Mouse (Mus musculus): ENCODE data around the gene Atg5. TPM values are rescaled to one million over a fixed set of nuclear protein-coding genes. Genes with fewer than 3 reads are reported as not detected.

The Atg5 gene
- polyA plus RNA-seq, 1 experiment from 2014 or later = 53.5 TPM

DNA sequence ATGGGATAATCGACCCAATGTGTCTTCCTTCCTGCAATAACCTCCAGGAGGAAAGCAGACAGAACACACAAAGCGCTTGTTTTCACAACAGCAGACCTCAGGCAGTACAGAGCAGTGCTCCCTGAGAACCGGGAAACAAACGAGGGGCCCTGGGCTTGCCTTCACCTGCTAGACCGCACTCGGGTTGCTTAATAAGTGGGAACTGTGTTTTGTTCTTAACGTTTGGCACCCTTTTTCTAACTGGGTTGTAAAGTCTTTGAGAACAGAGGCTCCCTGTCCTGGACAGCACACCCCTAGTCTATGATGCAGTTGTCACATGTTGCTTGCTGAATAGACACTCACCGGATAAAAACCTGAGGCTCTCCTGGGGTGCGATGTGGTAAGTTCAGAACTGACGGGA lies 115.1 kb downstream of the Atg5 start:
- Histone ChIP-seq H3K4me1 (replicated peaks; ENCODE audit: control insufficient read depth, insufficient read depth, low read length) (0 out of 2 replicates have a peak, but pooled peaks cover 4% of the 10 kb centered on the region), H3K36me3 (ENCODE audit: control insufficient read depth, insufficient read depth) (no peaks in the 10 kb centered on the region), H3K27me3 (replicated peaks; ENCODE audit: control insufficient read depth, insufficient read depth, low read length) (no peaks in the 10 kb centered on the region), H3K4me3 (ENCODE audit: low read depth, low read length) (no peak overlapping the region), H3K9me3 (ENCODE audit: control insufficient read depth) (no peaks in the 10 kb centered on the region), H3K4me2 (replicated peaks; ENCODE audit: low read depth) (no peak overlapping the region), H3K27ac (ENCODE audit: low read depth, low read length) (no peak overlapping the region), H3K9ac (ENCODE audit: low read depth, low read length) (no peak overlapping the region)
- no peak for ATAC-seq
- WGBS = 73% methylated on average over 10 of the region's 10 CpGs
- no peak for TF ChIP-seq CTCF (IDR thresholded peaks at IDR 0.05; ENCODE audit: low read depth)

- Histone ChIP-seq H3K27me3 (replicated peaks; ENCODE audit: control insufficient read depth, insufficient read depth, low read length) (no peaks in the 10 kb centered on the region), H3K9me3 (ENCODE audit: control insufficient read depth) (no peaks in the 10 kb centered on the region), H3K4me1 (replicated peaks; ENCODE audit: control insufficient read depth, insufficient read depth, low read length) (0 out of 2 replicates have a peak, but pooled peaks cover 1% of the 10 kb centered on the region), H3K36me3 (ENCODE audit: control insufficient read depth, insufficient read depth) (no peaks in the 10 kb centered on the region), H3K4me2 (replicated peaks; ENCODE audit: low read depth) (no peak overlapping the region), H3K9ac (ENCODE audit: low read depth, low read length) (no peak overlapping the region), H3K27ac (ENCODE audit: low read depth, low read length) (no peak overlapping the region), H3K4me3 (ENCODE audit: low read depth, low read length) (no peak overlapping the region)
- no peak for TF ChIP-seq CTCF (IDR thresholded peaks at IDR 0.05; ENCODE audit: low read depth)
- ATAC-seq = no peak
- 86% methylated on average over 5 of the region's 5 CpGs for WGBS
Observed at GRCm38 (mm10) chr10:44385227-44385626, 117.1 kb downstream of the Atg5 start.

DNA sequence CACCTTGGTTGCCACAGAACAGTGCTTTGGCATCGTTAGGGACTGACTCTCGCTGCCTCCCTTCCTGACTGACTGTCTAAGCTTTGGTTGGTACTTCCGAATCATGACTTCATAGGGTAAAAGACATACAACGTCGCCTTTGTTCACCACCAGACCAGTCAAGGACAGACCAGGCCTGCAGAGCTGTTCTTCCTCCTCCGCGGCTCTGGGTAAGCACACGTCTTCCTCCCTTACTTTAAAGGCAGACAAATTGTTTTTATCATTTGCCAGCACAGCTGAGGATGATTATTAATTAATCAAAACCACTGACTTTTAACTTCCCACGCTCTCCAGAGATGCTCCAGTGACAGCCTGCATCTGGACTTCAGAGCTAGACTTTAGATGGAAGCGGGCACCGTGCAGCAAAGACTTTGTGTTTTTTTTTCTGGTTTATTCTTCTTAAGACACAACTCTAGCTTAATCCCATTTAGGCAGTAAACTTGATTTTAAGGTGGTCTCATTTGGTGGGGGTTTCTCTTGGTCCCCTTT lies 120.6 kb downstream of the Atg5 start:
- Histone ChIP-seq H3K27ac (ENCODE audit: low read depth, low read length) (no peak overlapping the region), H3K9ac (ENCODE audit: low read depth, low read length) (no peak overlapping the region), H3K9me3 (ENCODE audit: control insufficient read depth) (no peaks in the 10 kb centered on the region), H3K4me1 (replicated peaks; ENCODE audit: control insufficient read depth, insufficient read depth, low read length) (no peaks in the 10 kb centered on the region), H3K4me2 (replicated peaks; ENCODE audit: low read depth) (no peak overlapping the region), H3K4me3 (ENCODE audit: low read depth, low read length) (no peak overlapping the region), H3K27me3 (replicated peaks; ENCODE audit: control insufficient read depth, insufficient read depth, low read length) (no peaks in the 10 kb centered on the region), H3K36me3 (ENCODE audit: control insufficient read depth, insufficient read depth) (no peaks in the 10 kb centered on the region)
- ATAC-seq = no peak
- TF ChIP-seq CTCF (IDR thresholded peaks at IDR 0.05; ENCODE audit: low read depth) = no peak
- 68% methylated on average over 11 of the region's 11 CpGs for WGBS

DNA sequence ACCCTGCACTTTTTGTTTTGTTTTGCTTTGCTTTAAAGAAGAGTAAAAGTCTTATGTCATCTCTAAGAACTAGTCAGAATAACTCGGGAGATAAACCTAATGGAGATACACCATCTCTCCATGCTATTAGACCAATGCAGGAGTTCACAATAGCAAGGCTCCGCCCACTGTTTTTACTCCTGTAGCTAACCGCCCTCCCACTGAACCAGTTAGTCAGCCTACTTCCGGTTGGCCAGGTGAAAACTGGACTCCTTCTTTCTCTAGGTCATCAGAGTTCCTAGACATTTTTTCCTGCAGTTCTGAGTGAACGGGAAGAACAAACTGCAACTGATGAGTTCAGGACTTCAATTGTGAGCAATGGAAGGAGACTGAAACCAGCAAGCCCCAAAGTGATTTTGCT lies 122.1 kb downstream of the Atg5 start:
- Histone ChIP-seq H3K4me1 (replicated peaks; ENCODE audit: control insufficient read depth, insufficient read depth, low read length) (no peaks in the 10 kb centered on the region), H3K4me3 (ENCODE audit: low read depth, low read length) (no peak overlapping the region), H3K4me2 (replicated peaks; ENCODE audit: low read depth) (no peak overlapping the region), H3K27ac (ENCODE audit: low read depth, low read length) (no peak overlapping the region), H3K9ac (ENCODE audit: low read depth, low read length) (no peak overlapping the region), H3K27me3 (replicated peaks; ENCODE audit: control insufficient read depth, insufficient read depth, low read length) (no peaks in the 10 kb centered on the region), H3K9me3 (ENCODE audit: control insufficient read depth) (no peaks in the 10 kb centered on the region), H3K36me3 (ENCODE audit: control insufficient read depth, insufficient read depth) (no peaks in the 10 kb centered on the region)
- 76% methylated on average over 5 of the region's 5 CpGs for WGBS
- ATAC-seq = no peak
- TF ChIP-seq CTCF (IDR thresholded peaks at IDR 0.05; ENCODE audit: low read depth) = no peak

DNA sequence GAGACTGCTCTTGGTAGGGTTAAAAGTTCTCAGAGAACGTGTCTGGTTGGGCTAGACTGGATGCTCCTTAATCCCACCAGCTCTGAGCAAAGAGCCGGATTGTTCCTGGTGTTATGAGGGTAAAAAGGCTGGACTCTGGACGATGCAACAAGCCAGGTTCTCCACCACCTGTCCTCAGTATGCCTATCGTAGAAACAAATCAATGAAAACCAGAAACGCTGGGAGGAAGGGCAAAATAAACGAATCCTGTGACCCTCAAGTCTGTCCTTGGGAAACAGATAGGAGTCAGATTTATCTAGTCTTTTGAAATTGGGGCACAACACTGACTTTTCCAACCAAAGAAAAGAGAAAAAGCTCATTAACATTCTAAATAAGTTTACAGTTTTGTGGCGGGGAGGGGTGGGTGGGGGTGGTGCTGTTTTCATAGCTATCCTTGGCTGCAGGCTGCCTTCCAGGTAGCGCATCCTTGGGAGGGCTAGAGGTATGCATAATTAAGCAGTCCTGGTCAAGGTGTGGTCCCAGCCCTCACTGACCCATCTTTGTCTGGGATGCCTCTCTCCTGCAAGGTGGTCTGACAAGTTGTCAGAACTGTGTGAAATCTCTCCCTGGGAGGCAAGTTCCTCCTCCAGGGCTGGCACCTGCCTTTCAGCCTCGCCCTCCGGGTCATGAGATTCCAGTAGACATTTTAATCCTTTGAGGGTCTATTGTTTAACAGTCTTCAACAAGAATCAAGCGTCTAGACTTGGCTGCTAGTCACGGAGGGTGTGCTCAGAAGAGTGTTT lies 123.5 kb downstream of the Atg5 start:
- Histone ChIP-seq H3K4me2 (replicated peaks; ENCODE audit: low read depth) (no peak overlapping the region), H3K9ac (ENCODE audit: low read depth, low read length) (no peak overlapping the region), H3K36me3 (ENCODE audit: control insufficient read depth, insufficient read depth) (no peaks in the 10 kb centered on the region), H3K9me3 (ENCODE audit: control insufficient read depth) (no peaks in the 10 kb centered on the region), H3K27ac (ENCODE audit: low read depth, low read length) (no peak overlapping the region), H3K4me3 (ENCODE audit: low read depth, low read length) (no peak overlapping the region), H3K27me3 (replicated peaks; ENCODE audit: control insufficient read depth, insufficient read depth, low read length) (no peaks in the 10 kb centered on the region), H3K4me1 (replicated peaks; ENCODE audit: control insufficient read depth, insufficient read depth, low read length) (no peaks in the 10 kb centered on the region)
- no peak for TF ChIP-seq CTCF (IDR thresholded peaks at IDR 0.05; ENCODE audit: low read depth)
- 43% methylated on average over 12 of the region's 12 CpGs for WGBS
- ATAC-seq = no peak

- WGBS = 79% methylated on average over 8 of the region's 8 CpGs
- TF ChIP-seq CTCF (IDR thresholded peaks at IDR 0.05; ENCODE audit: low read depth) = no peak
Observed at GRCm38 (mm10) chr10:44392855-44393254, 124.7 kb downstream of the Atg5 start.

More at GRCm38 (mm10) chr10:44392855-44393254, 124.7 kb downstream of the Atg5 start:
- no peak overlapping the region for H3K4me3 ChIP-seq (ENCODE audit: low read depth, low read length)
- no peak overlapping the region for H3K27ac ChIP-seq (ENCODE audit: low read depth, low read length)
- H3K4me2 ChIP-seq (replicated peaks; ENCODE audit: low read depth) = no peak overlapping the region
- no peaks in the 10 kb centered on the region for H3K9me3 ChIP-seq (ENCODE audit: control insufficient read depth)
- no peaks in the 10 kb centered on the region for H3K4me1 ChIP-seq (replicated peaks; ENCODE audit: control insufficient read depth, insufficient read depth, low read length)
- H3K27me3 ChIP-seq (replicated peaks; ENCODE audit: control insufficient read depth, insufficient read depth, low read length) = no peaks in the 10 kb centered on the region
- H3K36me3 ChIP-seq (ENCODE audit: control insufficient read depth, insufficient read depth) = no peaks in the 10 kb centered on the region
- ATAC-seq = no peak
- no peak overlapping the region for H3K9ac ChIP-seq (ENCODE audit: low read depth, low read length)

Measured in intestine, postnatal 0 days (tissue).